Mouse (Mus musculus): Measurements from ENCODE around the gene Kcnj6. TPM values are rescaled to one million over a fixed set of nuclear protein-coding genes. Genes with fewer than 3 reads are reported as not detected.

The Kcnj6 gene
- polyA plus RNA-seq, 1 experiment from 2014 or later, result not detected

DNA sequence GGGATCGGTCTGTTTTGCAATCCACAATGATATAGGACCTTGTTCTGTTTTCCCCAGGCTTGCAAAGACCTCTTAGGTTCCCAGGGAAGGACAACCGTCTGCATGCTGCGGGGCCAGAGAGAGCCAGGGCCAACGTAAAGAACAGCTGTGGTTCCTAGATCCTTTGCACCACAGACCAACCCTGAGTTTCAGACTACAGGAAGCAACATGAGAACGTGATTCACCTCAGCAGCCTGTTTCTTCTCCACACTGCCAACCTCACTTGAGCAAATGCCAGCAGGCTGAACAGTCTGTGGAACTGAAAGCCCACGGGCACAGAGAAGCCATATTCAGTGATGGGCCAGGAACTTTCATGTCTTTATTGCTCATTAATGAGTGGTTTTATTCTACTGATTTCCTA lies 241.1 kb downstream of the Kcnj6 start:
- ATAC-seq (ENCODE audit: insufficient number of reproducible peaks, low FRiP score, low TSS enrichment, low read depth), result no peak
- H3K27ac ChIP-seq, result no peak overlapping the region
- H3K27me3 ChIP-seq, result no peaks in the 10 kb centered on the region
- no peak overlapping the region for H3K4me2 ChIP-seq
- no peaks in the 10 kb centered on the region for H3K9me3 ChIP-seq
- H3K4me1 ChIP-seq, result no peaks in the 10 kb centered on the region
- 47% methylated on average over 6 of the region's 6 CpGs for WGBS
- no peaks in the 10 kb centered on the region for H3K36me3 ChIP-seq
- H3K4me3 ChIP-seq, result no peak overlapping the region
- no peak overlapping the region for H3K9ac ChIP-seq

DNA sequence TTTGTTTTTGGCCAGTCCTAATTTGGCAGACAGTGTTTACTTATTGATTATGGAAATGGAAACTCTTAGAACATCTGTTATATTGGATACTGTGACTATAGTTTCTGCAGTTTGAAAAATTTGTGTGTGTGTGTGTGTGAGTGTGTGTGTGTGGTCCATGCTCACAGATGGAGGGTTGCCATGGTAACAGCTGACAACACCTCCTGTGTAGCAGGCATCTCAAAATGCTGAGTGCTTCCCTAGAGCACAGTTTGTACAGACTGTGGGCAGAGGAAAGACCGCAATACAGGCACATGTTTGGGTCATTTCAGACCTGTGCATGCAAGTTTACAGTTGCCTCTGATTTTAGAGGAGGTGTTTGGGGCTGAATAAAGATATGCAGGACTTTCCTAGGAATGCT lies 244.0 kb downstream of the Kcnj6 start:
- no peaks in the 10 kb centered on the region for H3K9me3 ChIP-seq
- H3K27me3 ChIP-seq, result no peaks in the 10 kb centered on the region
- ATAC-seq (ENCODE audit: insufficient number of reproducible peaks, low FRiP score, low TSS enrichment, low read depth), result no peak
- no peaks in the 10 kb centered on the region for H3K4me1 ChIP-seq
- H3K27ac ChIP-seq, result no peak overlapping the region
- no peak overlapping the region for H3K4me3 ChIP-seq
- no peak overlapping the region for H3K9ac ChIP-seq
- no peak overlapping the region for H3K4me2 ChIP-seq
- no peaks in the 10 kb centered on the region for H3K36me3 ChIP-seq
- 62% methylated on average over 1 of the region's 1 CpGs for WGBS

DNA sequence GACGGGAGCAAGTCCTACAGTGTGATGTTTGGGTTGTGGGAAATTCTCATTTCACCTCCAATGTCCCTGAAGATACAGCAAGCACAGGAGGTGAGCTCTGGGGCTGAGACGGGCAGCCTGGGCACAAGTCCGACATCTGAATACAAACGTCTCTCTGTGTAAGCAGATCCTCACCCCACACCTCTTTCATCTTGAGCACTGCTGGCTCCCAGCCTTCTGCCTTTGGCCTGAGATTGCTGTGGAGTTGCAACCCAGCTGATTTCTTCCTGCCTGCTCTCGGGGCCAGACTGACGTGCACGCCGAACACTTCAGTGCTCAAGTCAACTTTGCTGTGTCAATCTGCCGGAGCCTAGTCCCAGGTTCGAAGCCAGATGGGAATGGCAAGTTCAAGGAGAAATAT lies 244.7 kb downstream of the Kcnj6 start:
- H3K4me1 ChIP-seq, result no peaks in the 10 kb centered on the region
- H3K9ac ChIP-seq, result no peak overlapping the region
- no peaks in the 10 kb centered on the region for H3K27me3 ChIP-seq
- 33% methylated on average over 10 of the region's 10 CpGs for WGBS
- H3K4me3 ChIP-seq, result no peak overlapping the region
- peak overlapping the region; percentile 8; the same call in 1 of the 2 replicates for H3K27ac ChIP-seq
- H3K36me3 ChIP-seq, result no peaks in the 10 kb centered on the region
- H3K4me2 ChIP-seq, result no peak overlapping the region
- no peaks in the 10 kb centered on the region for H3K9me3 ChIP-seq
- ATAC-seq (ENCODE audit: insufficient number of reproducible peaks, low FRiP score, low TSS enrichment, low read depth), result no peak

GRCm38 (mm10) chr16:94745016-94745415 lies 252.5 kb downstream of the Kcnj6 start:
- 56% methylated on average over 9 of the region's 9 CpGs for WGBS
- no peaks in the 10 kb centered on the region for H3K9me3 ChIP-seq
- no peak overlapping the region for H3K9ac ChIP-seq
- ATAC-seq (ENCODE audit: insufficient number of reproducible peaks, low FRiP score, low TSS enrichment, low read depth), result no peak
- H3K4me3 ChIP-seq, result no peak overlapping the region
- H3K4me2 ChIP-seq, result no peak overlapping the region
- peaks cover 18% of the 10 kb centered on the region for H3K4me1 ChIP-seq
- H3K27ac ChIP-seq, result no peak overlapping the region
- no peaks in the 10 kb centered on the region for H3K36me3 ChIP-seq
- no peaks in the 10 kb centered on the region for H3K27me3 ChIP-seq

GRCm38 (mm10) chr16:94743853-94744501 lies 253.5 kb downstream of the Kcnj6 start:
- Histone ChIP-seq H3K9me3 (no peaks in the 10 kb centered on the region), H3K27me3 (no peaks in the 10 kb centered on the region), H3K4me2 (peak overlapping the region; percentile 31), H3K4me3 (peak overlapping the region; percentile 16; the same call in 1 of the 2 replicates), H3K4me1 (peaks cover 18% of the 10 kb centered on the region), H3K36me3 (no peaks in the 10 kb centered on the region), H3K9ac (no peak overlapping the region), H3K27ac (peak overlapping the region; percentile 17; the same call in 1 of the 2 replicates)
- ATAC-seq (ENCODE audit: insufficient number of reproducible peaks, low FRiP score, low TSS enrichment, low read depth), result no peak
- 3% methylated on average over 11 of the region's 11 CpGs for WGBS

DNA sequence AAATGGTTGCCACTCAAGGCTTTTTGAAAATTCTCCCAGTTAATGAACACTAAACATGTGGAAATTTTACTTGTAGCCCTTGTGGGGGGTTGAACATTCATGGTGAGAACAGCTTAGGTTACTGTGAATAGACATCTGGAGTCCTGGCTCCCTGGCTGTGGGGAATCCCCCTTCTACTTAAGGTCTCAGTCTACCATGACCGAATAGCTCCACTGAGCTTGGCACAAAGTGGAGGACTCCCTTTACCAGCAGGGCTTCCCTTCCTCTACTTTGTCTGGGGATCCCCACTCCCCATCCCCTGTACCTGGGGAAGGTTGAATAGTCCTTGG lies 260.2 kb downstream of the Kcnj6 start:
- no peak overlapping the region for H3K9ac ChIP-seq
- no peak overlapping the region for H3K4me3 ChIP-seq
- ATAC-seq (ENCODE audit: insufficient number of reproducible peaks, low FRiP score, low TSS enrichment, low read depth), result no peak
- no peak overlapping the region for H3K27ac ChIP-seq
- no peaks in the 10 kb centered on the region; the same call in 1 of the 2 replicates for H3K4me1 ChIP-seq
- no peaks in the 10 kb centered on the region for H3K9me3 ChIP-seq
- H3K36me3 ChIP-seq, result no peaks in the 10 kb centered on the region
- WGBS, result 68% methylated on average over 1 of the region's 1 CpGs
- H3K4me2 ChIP-seq, result no peak overlapping the region
- H3K27me3 ChIP-seq, result no peaks in the 10 kb centered on the region

DNA sequence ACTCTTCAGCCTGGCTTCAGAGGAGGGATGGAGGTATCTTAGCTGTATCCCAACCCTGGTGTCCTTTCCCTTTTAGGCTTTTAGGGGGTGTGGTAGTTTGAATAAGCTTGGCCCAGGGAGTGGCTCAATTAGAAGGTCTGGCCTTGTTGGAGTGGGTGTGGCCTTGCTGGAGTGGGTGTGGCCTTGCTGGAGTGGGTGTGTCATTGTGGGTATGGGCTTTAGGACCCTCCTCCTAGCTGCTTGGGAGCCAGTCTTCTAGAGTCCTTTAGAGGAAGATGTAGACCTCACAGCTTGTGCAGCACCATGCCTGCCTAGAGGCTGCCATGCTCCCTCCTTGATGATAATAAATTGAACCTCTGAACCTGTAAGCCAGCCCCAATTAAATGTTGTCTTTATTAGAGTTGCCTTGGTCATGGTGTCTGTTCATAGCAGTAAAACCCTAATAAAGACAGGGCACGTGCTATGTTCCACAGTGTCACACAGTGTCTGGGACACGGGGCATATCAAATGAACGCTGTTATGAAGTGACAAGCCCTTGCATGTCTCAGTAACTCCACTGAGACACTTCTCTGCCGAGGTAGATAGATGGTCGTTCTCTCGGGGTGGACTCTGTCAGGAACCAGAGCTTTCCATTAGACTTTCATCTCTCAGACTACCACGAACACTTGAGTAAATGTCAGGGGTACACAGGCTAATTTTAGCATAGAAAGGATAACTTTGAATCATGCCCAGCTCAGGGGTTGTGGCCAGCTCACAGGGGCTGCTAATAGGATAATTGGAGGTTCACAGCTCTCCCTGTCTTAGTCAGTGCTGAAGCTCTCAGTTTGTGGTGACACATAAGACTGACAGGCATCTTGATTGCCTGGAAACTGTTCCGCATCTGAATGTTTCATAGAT lies 260.8 kb downstream of the Kcnj6 start:
- H3K9ac ChIP-seq, result no peak overlapping the region
- 0 out of 2 replicates have a peak, but pooled peaks have one; percentile 44 for ATAC-seq (ENCODE audit: insufficient number of reproducible peaks, low FRiP score, low TSS enrichment, low read depth)
- WGBS, result 59% methylated on average over 8 of the region's 8 CpGs
- H3K4me1 ChIP-seq, result no peaks in the 10 kb centered on the region; the same call in 1 of the 2 replicates
- H3K4me3 ChIP-seq, result no peak overlapping the region
- H3K36me3 ChIP-seq, result no peaks in the 10 kb centered on the region
- H3K4me2 ChIP-seq, result no peak overlapping the region
- no peak overlapping the region for H3K27ac ChIP-seq
- no peaks in the 10 kb centered on the region for H3K9me3 ChIP-seq
- no peaks in the 10 kb centered on the region for H3K27me3 ChIP-seq

DNA sequence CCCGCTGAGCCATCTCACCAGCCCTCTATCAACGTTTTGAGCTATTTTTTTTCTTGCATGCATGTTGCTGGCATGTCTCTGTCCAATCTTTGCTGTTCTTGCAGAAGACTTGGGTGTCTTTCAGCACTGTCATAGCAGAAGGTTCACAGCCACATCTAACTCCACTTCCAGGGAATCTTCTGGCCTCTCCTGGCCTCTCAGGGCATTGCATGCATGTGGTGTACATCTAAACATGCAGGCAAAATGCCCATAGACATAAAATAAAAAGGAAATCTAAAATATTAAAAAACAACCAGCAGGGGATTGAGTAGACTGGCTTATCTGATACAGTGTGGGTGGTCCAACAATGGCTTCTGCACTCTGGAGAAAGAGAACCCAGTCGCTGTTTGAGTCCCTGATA lies 262.0 kb downstream of the Kcnj6 start:
- 69% methylated on average over 3 of the region's 3 CpGs for WGBS
- Histone ChIP-seq H3K36me3 (no peaks in the 10 kb centered on the region), H3K9ac (no peak overlapping the region), H3K4me3 (no peak overlapping the region), H3K27me3 (no peaks in the 10 kb centered on the region), H3K4me2 (no peak overlapping the region), H3K27ac (no peak overlapping the region), H3K4me1 (no peaks in the 10 kb centered on the region; the same call in 1 of the 2 replicates), H3K9me3 (no peaks in the 10 kb centered on the region)
- ATAC-seq (ENCODE audit: insufficient number of reproducible peaks, low FRiP score, low TSS enrichment, low read depth), result no peak

DNA sequence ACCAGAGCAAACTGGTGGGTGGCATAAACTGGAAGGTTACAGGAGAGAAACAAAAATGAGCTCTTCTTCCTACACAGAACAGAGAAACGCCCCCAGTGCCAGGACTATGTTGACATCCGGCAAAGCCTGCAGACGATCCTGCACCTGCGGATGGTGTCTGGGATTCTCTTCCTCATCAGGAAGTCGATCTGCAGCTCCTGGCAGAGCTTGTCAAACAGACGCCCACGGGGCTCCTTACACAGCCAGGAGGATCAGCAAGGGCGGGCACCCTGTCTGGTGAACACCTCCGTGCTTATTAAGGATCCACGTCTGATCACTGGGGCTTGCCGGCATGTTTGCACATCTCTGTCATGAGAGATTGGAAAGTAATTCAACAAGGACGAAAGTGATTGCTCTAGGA lies 266.5 kb downstream of the Kcnj6 start:
- no peak for ATAC-seq (ENCODE audit: insufficient number of reproducible peaks, low FRiP score, low TSS enrichment, low read depth)
- no peaks in the 10 kb centered on the region for H3K9me3 ChIP-seq
- no peaks in the 10 kb centered on the region; the same call in 1 of the 2 replicates for H3K4me1 ChIP-seq
- H3K27me3 ChIP-seq, result no peaks in the 10 kb centered on the region
- no peak overlapping the region for H3K9ac ChIP-seq
- no peak overlapping the region for H3K4me2 ChIP-seq
- 53% methylated on average over 12 of the region's 12 CpGs for WGBS
- no peaks in the 10 kb centered on the region for H3K36me3 ChIP-seq
- no peak overlapping the region for H3K4me3 ChIP-seq
- no peak overlapping the region for H3K27ac ChIP-seq

DNA sequence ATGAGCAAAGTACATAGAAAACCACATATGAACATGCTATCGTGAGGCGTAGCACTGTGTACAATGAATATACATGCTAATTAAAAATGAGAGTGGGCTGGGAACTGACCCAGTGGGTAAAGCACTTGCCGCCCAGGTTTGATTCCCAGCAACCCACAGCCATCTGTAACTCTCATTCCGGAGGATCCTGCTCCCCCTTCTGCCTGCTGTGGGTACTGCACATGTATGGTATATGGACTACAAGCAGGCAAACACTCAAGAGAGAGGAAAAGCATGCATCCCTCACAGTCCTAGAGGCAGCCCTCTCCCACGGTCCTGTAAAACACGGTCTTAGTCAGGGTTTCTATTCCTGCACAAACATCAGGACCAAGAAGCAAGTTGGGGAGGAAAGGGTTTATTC lies 268.3 kb downstream of the Kcnj6 start:
- WGBS, result 91% methylated on average over 6 of the region's 6 CpGs
- ATAC-seq (ENCODE audit: insufficient number of reproducible peaks, low FRiP score, low TSS enrichment, low read depth), result no peak
- Histone ChIP-seq H3K4me2 (no peak overlapping the region), H3K4me3 (no peak overlapping the region), H3K36me3 (no peaks in the 10 kb centered on the region), H3K27ac (no peak overlapping the region), H3K9ac (no peak overlapping the region), H3K9me3 (no peaks in the 10 kb centered on the region), H3K27me3 (no peaks in the 10 kb centered on the region), H3K4me1 (peaks cover 6% of the 10 kb centered on the region)

- no peak for ATAC-seq (ENCODE audit: insufficient number of reproducible peaks, low FRiP score, low TSS enrichment, low read depth)
- WGBS, result 2% methylated on average over 18 of the region's 18 CpGs
- Histone ChIP-seq H3K4me1 (peaks cover 11% of the 10 kb centered on the region), H3K4me3 (peak overlapping the region; percentile 48), H3K4me2 (peak overlapping the region; percentile 88), H3K27me3 (no peaks in the 10 kb centered on the region), H3K9me3 (no peaks in the 10 kb centered on the region), H3K27ac (no peak overlapping the region), H3K36me3 (no peaks in the 10 kb centered on the region), H3K9ac (0 out of 2 replicates have a peak overlapping the region, but pooled peaks have one; percentile 37)
Observed at GRCm38 (mm10) chr16:94724747-94725211, 272.7 kb downstream of the Kcnj6 start.

GRCm38 (mm10) chr16:94724061-94724596 lies 273.4 kb downstream of the Kcnj6 start:
- H3K9me3 ChIP-seq, result no peaks in the 10 kb centered on the region
- H3K9ac ChIP-seq, result 0 out of 2 replicates have a peak overlapping the region, but pooled peaks have one; percentile 37
- no peaks in the 10 kb centered on the region for H3K27me3 ChIP-seq
- WGBS, result under 1% methylated on average over 23 of the region's 23 CpGs
- peaks cover 11% of the 10 kb centered on the region for H3K4me1 ChIP-seq
- H3K36me3 ChIP-seq, result no peaks in the 10 kb centered on the region
- ATAC-seq (ENCODE audit: insufficient number of reproducible peaks, low FRiP score, low TSS enrichment, low read depth), result peak; percentile 64; the same call in 1 of the 2 replicates
- peak overlapping the region; percentile 48 for H3K4me3 ChIP-seq
- H3K4me2 ChIP-seq, result peak overlapping the region; percentile 88
- H3K27ac ChIP-seq, result no peak overlapping the region
